Comparison of ENCODE assay signal across 8 mouse cellular contexts in genomic region chr11:118289999-118290889, GRCm38 (mm10). TPM values are rescaled to one million over a fixed set of nuclear protein-coding genes. Genes with fewer than 3 reads are reported as not detected.
A peak's percentile ranks its signal among the peaks of the same experiment; 100 is the strongest.
DNase-seq lines count a peak whose midpoint lies in the region; ATAC-seq lines count a peak whose summit lies in the region.

TSS of gene Usp36 (minus strand) at chr11:118290244.

- no peaks in the 10 kb centered on the region for H3K9me3 ChIP-seq in hindbrain, embryonic 11.5 days (ENCODE audit: control insufficient read depth, low read length)

- H3K4me3 ChIP-seq in hindbrain, embryonic 11.5 days (ENCODE audit: low read depth, low read length): peak within 1 kb of the TSS; percentile 78

- H3K27me3 ChIP-seq in hindbrain, embryonic 11.5 days (ENCODE audit: control insufficient read depth, insufficient read depth, low read length): no peaks in the 10 kb centered on the region

- H3K4me2 ChIP-seq in hindbrain, embryonic 11.5 days (replicated peaks; ENCODE audit: low read depth, low read length): peak within 1 kb of the TSS; percentile 77

- no peaks in the 10 kb centered on the region; the same call in 1 of the 2 replicates for H3K4me1 ChIP-seq in hindbrain, embryonic 11.5 days (replicated peaks; ENCODE audit: control insufficient read depth, insufficient read depth, low read length)

- ATAC-seq in hindbrain, embryonic 11.5 days (ENCODE audit: low FRiP score): peak; percentile 99

- H3K9ac ChIP-seq in hindbrain, embryonic 11.5 days (ENCODE audit: low read depth, low read length): peak within 1 kb of the TSS; percentile 87

- H3K36me3 ChIP-seq in hindbrain, embryonic 11.5 days (ENCODE audit: control insufficient read depth, insufficient read depth, low read length): no peaks in the 10 kb centered on the region

- 1% methylated on average over 68 of the region's 68 CpGs for WGBS in hindbrain, embryonic 11.5 days

- peak; percentile 100 for DNase-seq in Muller cell, postnatal 12 days (ENCODE audit: inconsistent ontology term)
- peak; percentile 100 for DNase-seq in cerebellum, adult 9-11 months
- DNase-seq in frontal cortex, adult 2 months (ENCODE audit: extremely low spot score in 1 of 2, low spot score in 1 of 2): peak; percentile 100
- peak; percentile 99 for DNase-seq in hindbrain, embryonic 11.5 days (ENCODE audit: low spot score)
- DNase-seq in layer of hippocampus, postnatal 10 days (ENCODE audit: low spot score in 2 of 2): peak; percentile 100
- peak; percentile 100 for DNase-seq in lung, postnatal 10 days
- peak; percentile 99 for DNase-seq in ovary, postnatal 36 days (ENCODE audit: low spot score)
- peak; percentile 98 for DNase-seq in thymus, postnatal 25 days

- H3K27ac ChIP-seq in hindbrain, embryonic 11.5 days (ENCODE audit: low read depth, low read length): peak within 1 kb of the TSS; percentile 82

RNA-seq across cellular contexts. Expression of gene Usp36, which starts in this region (rescaled TPM):
- polyA plus RNA-seq in frontal cortex, adult 2 months (2012; rRNA removed): 27.7 and 28.4 TPM in 2 replicates
- polyA plus RNA-seq in hindbrain, embryonic 11.5 days (2014; fragmentation: Nextera tagmentation; extraction: Ambion mirVana): 9.8 and 9.9 TPM in 2 replicates
- total RNA-seq in layer of hippocampus, postnatal 10 days (2021): 10 to 100 TPM; 23.2 to 26.7 TPM

Comparison
In these comparisons a context has a peak if more than half of its experiments do, and no peak if none do; other contexts are left out.
1. Peak in every context shown above with its lines: DNase-seq, ATAC-seq, H3K4me3 ChIP-seq and H3K27ac ChIP-seq.